Mouse (Mus musculus) embryonic facial prominence, embryonic 14.5 days (tissue): ENCODE measurements around the gene Sh3rf3. TPM values are rescaled to one million over a fixed set of nuclear protein-coding genes. Genes with fewer than 3 reads are reported as not detected.

Experiments
- ATAC-seq: fragments of 200-750 bp; cut with Nextera tagmentation; 2 replicates; pipeline ENCODE4 v1.8.0; 2017; ENCODE audit warnings: low read depth, moderate number of reproducible peaks, moderate TSS enrichment
- DNase-seq: peaks from one replicate; pipeline ENCODE4 v3.0.0-alpha.2; 2015; ENCODE audit warnings: low spot score
- H3K27ac ChIP-seq: fragments of 300-500 bp; sonication (generic); replicated peaks from 2 replicates; pipeline ENCODE4 v1.5.1; 2014; ENCODE audit warnings: low read depth, mild to moderate bottlenecking, low read length, moderate library complexity
- H3K27me3 ChIP-seq: fragments of 300-500 bp; sonication (generic); replicated peaks from 2 replicates; pipeline ENCODE4 v1.6.1; 2014; ENCODE audit warnings: low read length; ENCODE audit not compliant: control insufficient read depth, insufficient read depth
- H3K36me3 ChIP-seq: fragments of 300-500 bp; sonication (generic); 2 replicates; pipeline ENCODE4 v1.6.1; 2014; ENCODE audit warnings: low read length, mixed read lengths; ENCODE audit not compliant: control insufficient read depth, insufficient read depth
- H3K4me1 ChIP-seq: fragments of 300-500 bp; sonication (generic); 2 replicates; pipeline ENCODE4 v1.6.1; 2014; ENCODE audit warnings: antibody characterized with exemption, low read length; ENCODE audit not compliant: control insufficient read depth, insufficient read depth
- H3K4me2 ChIP-seq: fragments of 300-500 bp; sonication (generic); 2 replicates; pipeline ENCODE4 v1.6.1; 2014; ENCODE audit warnings: low read depth, mild to moderate bottlenecking, low read length, moderate library complexity, mixed read lengths
- H3K4me3 ChIP-seq: fragments of 300-500 bp; sonication (generic); 2 replicates; pipeline ENCODE4 v1.5.1; 2014; ENCODE audit warnings: low read depth, mild to moderate bottlenecking, low read length
- H3K9ac ChIP-seq: fragments of 300-500 bp; sonication (generic); 2 replicates; pipeline ENCODE4 v1.6.1; 2014; ENCODE audit warnings: low read depth, mild to moderate bottlenecking, low read length, moderate library complexity, mixed read lengths
- H3K9me3 ChIP-seq: fragments of 300-500 bp; sonication (generic); 2 replicates; pipeline ENCODE4 v1.6.1; 2016; ENCODE audit warnings: low read length; ENCODE audit not compliant: control insufficient read depth
- WGBS: fragments of 180-500 bp; shearing (Covaris S2); extraction: QIAGEN DNeasy Blood & Tissue Kit; methylation state at CpG from one replicate; pipeline ENCODE4 v1.1.7; 2014; 5-methylcytosine and 5-hydroxymethylcytosine counted together
- polyA plus RNA-seq: library from polyadenylated mRNA; unstranded; fragments of >200 nt; fragmentation: Nextera tagmentation; extraction: Ambion mirVana; gene quantifications from 2 replicates; pipeline ENCODE4 v1.2.1, GENCODE M21; 2014

The Sh3rf3 gene
- polyA plus RNA-seq, 1 experiment from 2014 or later = 3.1 TPM

DNA sequence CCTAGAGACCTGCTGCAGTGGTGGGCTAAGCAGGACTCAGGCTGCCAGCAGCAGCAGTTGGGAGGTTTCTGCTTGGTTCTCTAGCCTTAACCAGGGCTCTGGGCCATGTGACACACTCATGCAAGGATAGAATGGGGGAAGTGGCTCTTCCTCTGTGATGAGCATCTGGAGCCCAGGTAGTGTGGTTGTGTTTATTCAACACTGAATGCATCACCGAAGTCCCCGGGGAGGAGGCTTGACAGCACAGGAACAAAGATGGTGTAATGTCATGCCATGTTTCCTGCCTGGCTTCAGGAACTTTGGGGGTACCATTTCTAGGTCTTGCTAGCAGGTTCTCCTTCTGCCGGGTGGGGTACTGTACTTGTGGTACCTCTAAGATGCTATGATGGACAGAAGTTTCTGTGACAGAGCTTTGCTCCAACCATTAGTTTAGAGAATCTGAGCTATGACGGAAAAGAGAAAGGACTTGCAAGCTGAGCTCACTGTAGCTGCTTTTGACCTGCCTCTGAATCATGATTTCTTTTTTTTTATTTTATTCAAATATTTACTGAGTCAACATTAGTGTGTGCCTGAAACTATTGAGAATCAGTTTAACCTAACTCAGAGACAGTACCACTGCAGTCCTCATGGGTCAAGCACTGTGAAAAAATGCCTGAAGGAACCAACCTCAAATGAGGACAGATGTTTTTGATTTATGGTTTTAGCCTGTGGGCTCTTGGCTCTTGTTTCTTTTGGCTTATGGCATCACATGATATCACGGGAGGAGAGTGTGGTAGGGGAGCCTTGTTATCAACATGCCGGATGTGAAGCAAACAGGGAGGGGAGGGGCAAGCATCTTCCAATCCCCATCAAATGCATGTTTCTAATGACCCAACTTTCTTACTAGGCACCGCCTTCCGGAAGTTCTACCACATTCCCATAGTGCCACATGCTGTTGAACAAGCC is 102.4 kb downstream of the Sh3rf3 start:
- no peak overlapping the region for H3K4me2 ChIP-seq
- 66% methylated on average over 8 of the region's 8 CpGs for WGBS
- H3K27me3 ChIP-seq = no peaks in the 10 kb centered on the region
- H3K27ac ChIP-seq = no peak overlapping the region; the same call in 1 of the 2 replicates
- DNase-seq (peak; percentile 59), ATAC-seq (0 out of 2 replicates have a peak, but pooled peaks have one; percentile 15)
- no peaks in the 10 kb centered on the region; the same call in 1 of the 2 replicates for H3K9me3 ChIP-seq
- no peaks in the 10 kb centered on the region for H3K4me1 ChIP-seq
- no peak overlapping the region for H3K4me3 ChIP-seq
- H3K9ac ChIP-seq = no peak overlapping the region
- no peaks in the 10 kb centered on the region for H3K36me3 ChIP-seq

GRCm38 (mm10) chr10:58921643-58922188 is 108.6 kb downstream of the Sh3rf3 start:
- DNase-seq (peak; percentile 19), ATAC-seq (no peak)
- Histone ChIP-seq H3K9me3 (no peaks in the 10 kb centered on the region), H3K4me3 (no peak overlapping the region), H3K27me3 (no peaks in the 10 kb centered on the region), H3K4me1 (no peaks in the 10 kb centered on the region), H3K4me2 (no peak overlapping the region), H3K9ac (no peak overlapping the region), H3K36me3 (no peaks in the 10 kb centered on the region), H3K27ac (no peak overlapping the region)
- 93% methylated on average over 8 of the region's 8 CpGs for WGBS

GRCm38 (mm10) chr10:58922216-58922829 is 109.2 kb downstream of the Sh3rf3 start:
- Histone ChIP-seq H3K4me1 (no peaks in the 10 kb centered on the region), H3K36me3 (no peaks in the 10 kb centered on the region), H3K27me3 (no peaks in the 10 kb centered on the region), H3K4me2 (no peak overlapping the region), H3K4me3 (no peak overlapping the region), H3K9me3 (no peaks in the 10 kb centered on the region), H3K9ac (no peak overlapping the region), H3K27ac (no peak overlapping the region)
- DNase-seq (no peak), ATAC-seq (no peak)
- WGBS = 86% methylated on average over 6 of the region's 6 CpGs

- ATAC-seq = no peak
Observed at GRCm38 (mm10) chr10:58922993-58923392, 109.8 kb downstream of the Sh3rf3 start.

GRCm38 (mm10) chr10:58926578-58926977 is 113.4 kb downstream of the Sh3rf3 start:
- H3K9me3 ChIP-seq = no peaks in the 10 kb centered on the region
- H3K4me3 ChIP-seq = no peak overlapping the region
- H3K4me1 ChIP-seq = no peaks in the 10 kb centered on the region
- no peak overlapping the region for H3K4me2 ChIP-seq
- no peaks in the 10 kb centered on the region for H3K36me3 ChIP-seq
- no peaks in the 10 kb centered on the region for H3K27me3 ChIP-seq
- WGBS = 54% methylated on average over 5 of the region's 5 CpGs
- H3K27ac ChIP-seq = no peak overlapping the region
- ATAC-seq (no peak), DNase-seq (no peak)
- H3K9ac ChIP-seq = no peak overlapping the region

More at GRCm38 (mm10) chr10:58922993-58923392, 109.8 kb downstream of the Sh3rf3 start:
- Histone ChIP-seq H3K27ac (no peak overlapping the region), H3K9me3 (no peaks in the 10 kb centered on the region), H3K36me3 (no peaks in the 10 kb centered on the region), H3K27me3 (no peaks in the 10 kb centered on the region), H3K4me2 (no peak overlapping the region), H3K4me3 (no peak overlapping the region), H3K4me1 (no peaks in the 10 kb centered on the region), H3K9ac (no peak overlapping the region)
- no peak for DNase-seq
- WGBS = 75% methylated on average over 2 of the region's 2 CpGs

GRCm38 (mm10) chr10:58928952-58929442 is 115.8 kb downstream of the Sh3rf3 start:
- WGBS = 62% methylated on average over 5 of the region's 5 CpGs
- ATAC-seq = peak; percentile 30; the same call in 1 of the 2 replicates

GRCm38 (mm10) chr10:58932151-58932773 is 119.1 kb downstream of the Sh3rf3 start:
- Histone ChIP-seq H3K4me2 (peak overlapping the region; percentile 44), H3K9ac (peak overlapping the region; percentile 12; the same call in 1 of the 2 replicates), H3K27me3 (no peaks in the 10 kb centered on the region), H3K36me3 (no peaks in the 10 kb centered on the region), H3K4me1 (0 out of 2 replicates have a peak, but pooled peaks cover 18% of the 10 kb centered on the region), H3K27ac (no peak overlapping the region), H3K9me3 (no peaks in the 10 kb centered on the region), H3K4me3 (no peak overlapping the region; the same call in 1 of the 2 replicates)
- WGBS = 23% methylated on average over 22 of the region's 22 CpGs
- DNase-seq (peak; percentile 67), ATAC-seq (peak; percentile 86)

More at GRCm38 (mm10) chr10:58928952-58929442, 115.8 kb downstream of the Sh3rf3 start:
- Histone ChIP-seq H3K9me3 (no peaks in the 10 kb centered on the region), H3K4me3 (no peak overlapping the region), H3K27ac (no peak overlapping the region), H3K4me2 (no peak overlapping the region), H3K36me3 (no peaks in the 10 kb centered on the region), H3K9ac (no peak overlapping the region), H3K27me3 (no peaks in the 10 kb centered on the region), H3K4me1 (0 out of 2 replicates have a peak, but pooled peaks cover 6% of the 10 kb centered on the region)
- no peak for DNase-seq

GRCm38 (mm10) chr10:58935606-58936005 is 122.4 kb downstream of the Sh3rf3 start:
- no peaks in the 10 kb centered on the region for H3K36me3 ChIP-seq
- 0 out of 2 replicates have a peak, but pooled peaks cover 18% of the 10 kb centered on the region for H3K4me1 ChIP-seq
- H3K4me3 ChIP-seq = no peak overlapping the region
- H3K27me3 ChIP-seq = 0 out of 2 replicates have a peak, but pooled peaks cover 3% of the 10 kb centered on the region
- no peak overlapping the region for H3K9ac ChIP-seq
- ATAC-seq (no peak), DNase-seq (peak; percentile 23)
- no peak overlapping the region for H3K4me2 ChIP-seq
- H3K9me3 ChIP-seq = no peaks in the 10 kb centered on the region
- H3K27ac ChIP-seq = no peak overlapping the region
- 49% methylated on average over 6 of the region's 6 CpGs for WGBS
